Mouse (Mus musculus) testis, postnatal 10 days (tissue): Measurements from ENCODE around the gene Synrg.

ENCODE experiments used
- DNase-seq: peaks from one replicate; pipeline ENCODE4 v3.0.0; 2021; ENCODE audit warnings: low spot score

The Synrg gene

GRCm38 (mm10) chr11:83991701-83992100 lies 27.5 kb downstream of the Synrg start:
- DNase-seq = no peak

GRCm38 (mm10) chr11:83993428-83993827 lies 29.2 kb downstream of the Synrg start:
- no peak for DNase-seq

GRCm38 (mm10) chr11:83994481-83994880 lies 30.3 kb downstream of the Synrg start:
- no peak for DNase-seq

GRCm38 (mm10) chr11:83995535-83995950 lies 31.3 kb downstream of the Synrg start:
- no peak for DNase-seq

- DNase-seq = no peak
These were observed 33.1 kb downstream of the Synrg start for GRCm38 (mm10) chr11:83997171-83997868.

GRCm38 (mm10) chr11:83998993-83999392 lies 34.8 kb downstream of the Synrg start:
- no peak for DNase-seq

GRCm38 (mm10) chr11:83999411-83999915 lies 35.2 kb downstream of the Synrg start:
- no peak for DNase-seq

- DNase-seq = no peak
These were observed 37.0 kb downstream of the Synrg start for GRCm38 (mm10) chr11:84001257-84001656.

- DNase-seq = no peak
These were observed 39.8 kb downstream of the Synrg start for GRCm38 (mm10) chr11:84003986-84004385.

- no peak for DNase-seq
These were observed 44.8 kb downstream of the Synrg start for GRCm38 (mm10) chr11:84009001-84009400.

- no peak for DNase-seq
These were observed 46.2 kb downstream of the Synrg start for GRCm38 (mm10) chr11:84010411-84010810.

GRCm38 (mm10) chr11:84011050-84011449 lies 46.8 kb downstream of the Synrg start:
- DNase-seq = no peak

- DNase-seq = no peak
These were observed 47.3 kb downstream of the Synrg start for GRCm38 (mm10) chr11:84011576-84011975.

- no peak for DNase-seq
These were observed 48.9 kb downstream of the Synrg start for GRCm38 (mm10) chr11:84013105-84013504.

GRCm38 (mm10) chr11:84016147-84016809 lies 52.0 kb downstream of the Synrg start:
- no peak for DNase-seq

GRCm38 (mm10) chr11:84016810-84017508 lies 52.7 kb downstream of the Synrg start:
- DNase-seq = no peak

GRCm38 (mm10) chr11:84027231-84027630 lies 63.0 kb downstream of the Synrg start:
- DNase-seq = no peak

- no peak for DNase-seq
These were observed 64.2 kb downstream of the Synrg start for GRCm38 (mm10) chr11:84028271-84029028.

- DNase-seq = peak; percentile 55
These were observed 67.7 kb downstream of the Synrg start for GRCm38 (mm10) chr11:84031971-84032370.

- no peak for DNase-seq
These were observed 68.3 kb downstream of the Synrg start for GRCm38 (mm10) chr11:84032559-84032958.

- DNase-seq = no peak
These were observed 69.4 kb downstream of the Synrg start for GRCm38 (mm10) chr11:84033671-84034070.

GRCm38 (mm10) chr11:84040621-84041020 lies 76.4 kb downstream of the Synrg start:
- no peak for DNase-seq
